Mouse (Mus musculus): ENCODE measurements at regions not wholly inside any gene's neighbourhood (a gene's known extent, or its start where the extent isn't known, plus 50 kb on each side); places are given as distances from the start of the nearest gene placed in this dataset.
"Not testable (repeated sequence)": the region's sequence is repeated elsewhere in the genome, so short reads cannot be mapped to it uniquely, and the experiment has no call there.

GRCm38 (mm10) chr15:62282116-62282515 is 1359.3 kb upstream of the A1bg start:
- in situ Hi-C loops (cut with MboI; ENCODE audit: unreplicated experiment in 2 of 2): no loop called here

DNA sequence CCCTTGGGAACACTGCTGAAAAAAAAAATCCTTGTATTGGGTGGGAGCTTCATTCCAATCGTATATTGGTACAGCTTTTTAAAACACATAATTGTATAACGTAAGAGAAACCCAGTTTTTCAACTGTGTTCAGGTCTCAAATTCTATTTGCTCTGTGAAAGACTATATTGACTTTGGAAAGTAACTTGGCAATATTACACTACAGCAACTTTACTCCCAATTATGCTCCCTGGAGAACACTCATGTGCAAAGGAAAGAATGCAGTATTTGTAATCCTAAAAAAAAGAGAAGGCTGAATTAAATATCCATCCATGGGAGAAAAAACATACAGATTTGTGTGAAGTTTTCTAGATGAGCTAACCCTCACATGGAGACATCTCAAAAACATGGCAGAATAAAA is 1356.7 kb upstream of the A1bg start:
- in situ Hi-C loops (cut with MboI; ENCODE audit: unreplicated experiment in 2 of 2): no loop called here

GRCm38 (mm10) chr15:62274818-62275217 is 1352.0 kb upstream of the A1bg start:
- in situ Hi-C loops (cut with MboI; ENCODE audit: unreplicated experiment in 2 of 2): no loop called here

GRCm38 (mm10) chr15:62273855-62274488 is 1351.2 kb upstream of the A1bg start:
- in situ Hi-C loops (cut with MboI; ENCODE audit: unreplicated experiment in 2 of 2): no loop called here

- in situ Hi-C loops (cut with MboI; ENCODE audit: unreplicated experiment in 2 of 2): no loop called here
Observed at GRCm38 (mm10) chr15:62272755-62273154, 1349.9 kb upstream of the A1bg start.

GRCm38 (mm10) chr15:62271428-62271827 is 1348.6 kb upstream of the A1bg start:
- in situ Hi-C loops (cut with MboI; ENCODE audit: unreplicated experiment in 2 of 2): no loop called here

GRCm38 (mm10) chr15:62268189-62268588 is 1345.4 kb upstream of the A1bg start:
- in situ Hi-C loops (cut with MboI; ENCODE audit: unreplicated experiment in 2 of 2): no loop called here

DNA sequence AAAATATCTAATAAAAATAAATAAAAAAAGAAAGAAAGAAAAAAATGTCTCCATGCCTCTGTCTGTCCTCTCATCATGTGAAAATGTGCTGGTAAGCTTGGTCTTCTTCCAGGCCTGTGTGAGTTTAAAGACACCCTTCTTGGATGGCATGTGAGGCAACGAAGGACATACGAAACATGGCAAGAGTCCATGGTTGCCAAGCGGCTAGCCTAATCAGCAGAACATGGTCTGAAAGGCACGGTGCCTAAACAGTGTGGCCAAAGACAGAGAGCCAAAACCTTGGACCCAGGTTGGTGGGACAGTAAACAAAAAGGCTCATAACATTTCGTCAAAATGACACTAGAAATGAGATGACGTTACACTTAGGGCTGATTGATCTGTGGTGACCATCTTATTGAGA is 1344.7 kb upstream of the A1bg start:
- in situ Hi-C loops (cut with MboI; ENCODE audit: unreplicated experiment in 2 of 2): no loop called here

GRCm38 (mm10) chr15:62266025-62266424 is 1343.2 kb upstream of the A1bg start:
- in situ Hi-C loops (cut with MboI; ENCODE audit: unreplicated experiment in 2 of 2): no loop called here

- in situ Hi-C loops (cut with MboI; ENCODE audit: unreplicated experiment in 2 of 2): no loop called here
Observed at GRCm38 (mm10) chr15:62265484-62265937, 1342.7 kb upstream of the A1bg start.

GRCm38 (mm10) chr15:62264966-62265365 is 1342.2 kb upstream of the A1bg start:
- in situ Hi-C loops (cut with MboI; ENCODE audit: unreplicated experiment in 2 of 2): no loop called here

DNA sequence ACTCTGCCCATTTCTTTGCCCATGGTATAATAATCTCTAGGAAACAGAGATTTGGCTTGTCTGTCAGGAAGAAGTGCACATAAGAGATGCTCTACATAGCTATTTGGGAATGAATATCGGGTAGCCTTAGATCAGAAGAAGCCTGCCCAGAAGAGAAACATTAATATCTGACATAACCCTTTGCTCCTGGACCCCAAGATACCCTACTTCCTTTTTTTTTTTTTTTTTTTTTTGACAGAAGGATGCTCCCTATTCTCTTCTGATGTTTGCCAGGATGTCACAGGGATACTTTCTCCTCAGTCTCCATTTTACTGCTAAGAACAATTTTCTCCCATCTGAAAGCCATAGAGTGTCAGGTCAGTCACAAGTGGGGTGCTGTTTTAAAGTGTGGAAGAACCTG is 1341.4 kb upstream of the A1bg start:
- in situ Hi-C loops (cut with MboI; ENCODE audit: unreplicated experiment in 2 of 2): no loop called here

DNA sequence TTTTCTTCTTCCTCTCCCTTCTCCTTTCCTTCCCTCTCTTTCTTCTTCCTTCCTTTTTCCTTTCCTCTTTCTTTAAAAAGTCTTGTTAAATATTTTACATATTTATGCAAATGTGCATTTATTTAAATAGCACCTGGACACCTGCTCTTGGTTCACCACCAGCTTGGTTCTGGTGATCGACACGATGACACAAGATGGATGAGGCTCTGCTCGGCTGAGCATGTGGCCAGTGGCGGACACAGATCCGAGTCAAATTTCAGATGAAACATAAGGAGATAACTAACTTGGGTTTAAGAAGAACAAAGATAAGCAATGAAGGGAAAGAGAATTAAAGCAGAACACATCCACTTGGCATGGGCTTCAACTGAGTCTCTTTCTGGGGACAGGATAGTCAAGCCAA is 1339.7 kb upstream of the A1bg start:
- in situ Hi-C loops (cut with MboI; ENCODE audit: unreplicated experiment in 2 of 2): no loop called here

DNA sequence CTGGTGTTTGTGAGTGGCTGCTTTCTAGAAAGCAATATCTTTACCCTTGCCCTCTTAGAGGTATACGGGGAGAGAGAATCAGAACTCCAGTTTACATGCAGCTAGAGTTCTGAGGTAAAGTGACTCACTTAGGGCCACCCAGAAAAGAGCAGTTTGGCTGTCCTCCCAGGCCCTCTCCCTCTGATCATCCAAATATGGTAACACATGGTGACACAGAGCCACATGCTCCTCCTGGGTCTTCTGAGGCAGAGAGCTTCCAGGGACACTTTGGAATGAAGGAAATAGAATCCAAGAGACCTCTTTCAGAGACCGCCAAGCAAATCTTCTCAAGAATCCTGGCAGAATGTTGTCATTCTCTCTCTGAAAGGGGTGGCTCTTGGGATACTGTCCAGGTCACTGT is 1338.7 kb upstream of the A1bg start:
- in situ Hi-C loops (cut with MboI; ENCODE audit: unreplicated experiment in 2 of 2): no loop called here

DNA sequence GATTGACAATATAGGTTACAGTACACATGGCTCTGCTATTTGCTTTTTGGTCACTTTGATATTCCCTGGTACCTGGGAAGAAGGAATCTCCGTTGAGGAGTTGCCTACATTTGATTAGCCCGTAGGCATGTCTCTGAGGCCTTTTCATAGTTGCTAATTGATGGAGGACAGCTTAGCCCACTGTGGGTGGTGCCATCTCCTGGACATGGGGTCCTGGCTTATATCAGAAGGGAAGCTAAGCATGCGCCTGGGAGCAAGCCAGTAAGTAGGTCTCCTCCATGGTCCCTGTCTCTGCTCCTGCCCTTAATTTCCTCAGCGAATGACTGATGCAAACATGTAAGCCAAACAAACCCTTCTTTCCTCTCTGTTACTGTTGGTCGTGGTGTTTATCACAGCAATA is 1335.8 kb upstream of the A1bg start:
- in situ Hi-C loops (cut with MboI; ENCODE audit: unreplicated experiment in 2 of 2): no loop called here

DNA sequence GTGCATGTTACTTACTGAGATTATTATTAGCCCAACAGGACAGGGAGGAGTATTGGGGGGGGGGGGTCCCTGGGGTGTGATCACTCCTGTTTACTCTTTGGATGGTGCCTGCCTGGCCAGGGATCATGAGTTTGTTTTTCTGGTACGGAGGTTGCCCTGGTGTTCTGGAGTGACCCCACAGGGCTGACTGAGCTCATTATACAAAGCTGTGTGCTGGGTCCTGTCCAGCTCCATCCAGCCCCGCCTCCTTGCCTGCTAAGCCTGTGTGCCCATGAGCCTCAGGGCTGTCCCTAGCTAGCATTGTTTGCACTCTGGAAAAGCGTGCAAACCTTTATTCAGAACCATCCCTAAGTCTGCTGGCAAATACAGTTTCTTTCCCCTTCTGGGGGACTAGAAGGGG is 1335.1 kb upstream of the A1bg start:
- in situ Hi-C loops (cut with MboI; ENCODE audit: unreplicated experiment in 2 of 2): no loop called here

DNA sequence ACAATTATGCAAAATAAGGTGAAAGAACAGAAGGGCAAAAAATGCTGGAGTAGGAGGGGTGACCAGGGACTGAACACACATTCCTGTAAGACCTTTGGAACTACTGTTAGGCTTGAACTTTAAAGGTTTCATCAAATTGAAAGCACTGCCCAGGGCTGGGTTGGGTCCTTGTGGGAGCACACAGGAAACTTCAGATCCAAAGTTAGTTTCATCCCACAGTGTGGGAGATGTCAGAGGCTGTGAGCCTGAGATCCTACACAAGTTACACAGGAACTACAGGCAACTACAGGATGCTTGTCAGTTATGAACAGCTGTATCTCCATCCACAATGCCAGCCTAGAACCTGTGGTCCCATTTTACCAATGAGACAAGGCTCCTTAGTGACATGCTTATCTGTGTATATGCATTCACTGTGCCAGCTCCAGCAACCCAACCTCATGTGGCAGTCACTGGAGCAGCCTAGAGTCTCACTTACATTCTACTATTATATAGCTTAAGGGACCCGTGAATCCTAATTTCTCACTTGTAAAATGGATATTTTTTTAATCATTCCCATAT is 1334.4 kb upstream of the A1bg start:
- in situ Hi-C loops (cut with MboI; ENCODE audit: unreplicated experiment in 2 of 2): no loop called here

DNA sequence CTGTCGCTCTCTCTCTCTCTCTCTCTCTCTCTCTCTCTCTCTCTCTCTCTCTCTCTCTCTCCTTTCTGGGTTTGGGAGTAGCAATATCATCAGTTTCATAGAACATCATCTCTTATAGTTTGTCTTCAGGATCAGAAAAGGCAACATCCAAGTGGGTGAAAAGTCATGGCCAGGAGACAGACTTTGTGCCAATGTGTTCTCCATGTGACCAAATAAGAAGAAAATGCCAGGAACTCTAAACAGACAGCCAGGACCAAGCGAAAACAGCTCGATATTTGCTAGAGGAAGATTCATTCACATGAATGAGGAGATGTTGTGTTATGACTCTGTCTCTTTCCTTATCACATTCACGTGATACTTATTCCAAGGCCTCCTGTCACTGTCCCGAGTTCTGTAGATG is 1332.8 kb upstream of the A1bg start:
- in situ Hi-C loops (cut with MboI; ENCODE audit: unreplicated experiment in 2 of 2): no loop called here

DNA sequence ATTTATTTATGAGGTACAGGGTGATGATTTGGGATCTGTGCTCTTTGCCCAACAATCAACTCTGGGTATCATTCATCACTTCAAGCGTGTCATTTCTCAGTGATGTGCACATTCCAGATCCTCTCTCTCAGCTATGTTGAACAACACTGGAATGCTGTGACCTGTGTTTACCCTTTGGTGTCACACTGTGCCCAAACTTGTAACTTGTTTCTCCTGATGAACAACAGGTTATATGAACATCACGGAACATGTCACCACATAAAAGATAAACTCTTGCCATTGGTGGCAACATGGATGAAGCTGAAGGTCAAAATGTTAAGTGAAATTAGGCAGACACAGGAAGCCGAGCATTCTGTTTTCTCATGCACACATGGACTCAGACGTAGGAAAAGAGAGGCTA is 1330.9 kb upstream of the A1bg start:
- in situ Hi-C loops (cut with MboI; ENCODE audit: unreplicated experiment in 2 of 2): no loop called here

DNA sequence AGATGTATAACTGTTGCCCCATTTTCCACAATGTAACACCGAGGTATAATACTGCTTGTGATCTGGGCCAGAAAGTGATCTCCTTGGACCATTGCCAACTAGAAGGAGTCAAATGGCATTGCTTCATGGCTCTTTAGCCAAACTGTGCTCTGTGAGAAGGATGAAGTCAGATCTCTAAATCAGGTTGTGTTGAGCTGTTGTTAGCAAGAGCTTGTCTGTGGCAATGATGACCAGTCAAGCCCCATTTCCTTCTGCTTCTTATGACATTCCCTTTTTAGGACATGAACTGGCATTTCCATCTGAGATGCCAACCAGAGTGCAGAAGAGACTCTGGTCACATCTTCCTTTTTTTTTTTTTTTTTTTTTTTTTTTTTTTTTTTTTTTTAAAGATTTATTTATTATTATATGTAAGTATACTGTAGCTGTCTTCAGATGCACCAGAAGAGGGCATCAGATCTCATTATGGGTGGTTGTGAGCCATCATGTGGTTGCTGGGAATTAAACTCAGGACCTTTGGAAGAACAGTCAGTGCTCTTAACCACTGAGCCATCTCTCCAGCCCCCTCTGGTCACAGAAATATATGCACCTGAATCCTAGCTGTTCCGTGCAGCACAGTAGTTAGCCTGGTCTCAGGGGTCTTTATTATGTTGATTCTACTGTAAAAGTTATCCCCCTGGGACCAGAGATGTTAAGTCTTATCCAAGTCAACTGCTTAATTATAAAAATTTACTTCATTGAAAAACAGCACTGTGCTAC is 1329.4 kb upstream of the A1bg start:
- in situ Hi-C loops (cut with MboI; ENCODE audit: unreplicated experiment in 2 of 2): not testable (repeated sequence)

DNA sequence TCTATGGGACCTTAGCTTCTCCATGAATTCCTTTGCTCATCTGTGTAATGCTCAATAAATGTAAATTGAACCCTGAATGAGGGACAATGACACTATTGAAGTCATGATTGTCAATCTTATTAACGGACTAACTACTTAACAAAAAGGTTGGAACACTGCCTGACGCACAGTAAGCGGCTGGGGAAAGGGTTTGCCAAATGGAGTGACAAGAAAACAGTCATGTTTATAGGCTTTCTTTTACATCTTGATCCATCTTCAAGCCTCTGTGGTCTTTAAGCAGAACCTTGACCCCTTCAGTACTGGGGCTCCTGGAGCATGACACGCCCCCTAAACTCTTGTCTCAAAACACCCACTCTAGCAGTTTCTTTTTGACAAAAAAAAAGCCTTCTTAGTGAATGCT is 1326.6 kb upstream of the A1bg start:
- in situ Hi-C loops (cut with MboI; ENCODE audit: unreplicated experiment in 2 of 2): no loop called here

DNA sequence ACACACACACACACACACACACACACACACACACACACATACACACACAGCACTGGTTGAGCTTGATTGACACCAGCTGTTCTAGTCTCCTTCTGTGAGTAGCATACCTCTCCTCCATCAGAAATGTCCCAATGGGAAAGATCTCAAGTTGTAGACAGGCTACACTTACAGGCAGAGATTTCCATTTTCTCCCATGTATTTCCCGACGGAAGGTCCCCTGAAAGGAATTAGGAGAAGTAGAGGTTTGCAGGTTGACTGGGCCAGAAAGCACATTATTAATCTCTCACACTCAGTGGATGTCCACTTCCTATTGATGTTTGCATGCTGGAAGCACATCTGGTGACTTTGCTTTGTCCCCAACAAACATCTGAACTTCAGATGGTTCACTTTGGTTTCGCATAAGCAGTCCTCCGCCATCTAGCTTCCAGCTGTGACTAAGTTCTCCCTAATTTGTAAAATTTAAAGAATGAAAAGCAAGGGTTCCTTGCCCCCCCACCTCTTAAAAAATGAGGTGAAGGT is 1323.8 kb upstream of the A1bg start:
- in situ Hi-C loops (cut with MboI; ENCODE audit: unreplicated experiment in 2 of 2): no loop called here

All from v-Abl transformed pro-B cells (cell line).